Mouse (Mus musculus) right cerebral cortex, postnatal 10 days (tissue): ENCODE results near the gene Hspa12b.

Experiments
- DNase-seq, 2 experiments: peaks; one replicate each; pipeline ENCODE4 v3.0.0; 2021; ENCODE audit warnings: low spot score in 2 of 2

Hspa12b gene

GRCm38 (mm10) chr2:131147043-131147365 is 19.9 kb downstream of the Hspa12b start:
- DNase-seq: no peak

- DNase-seq: no peak
Observed at GRCm38 (mm10) chr2:131148353-131149253, 21.5 kb downstream of the Hspa12b start.

GRCm38 (mm10) chr2:131149254-131149578 is 22.1 kb downstream of the Hspa12b start:
- DNase-seq: no peak

GRCm38 (mm10) chr2:131152166-131152730 is 25.2 kb downstream of the Hspa12b start:
- DNase-seq: no peak

GRCm38 (mm10) chr2:131154036-131154435 is 27.0 kb downstream of the Hspa12b start:
- DNase-seq: no peak

- DNase-seq: no peak
Observed at GRCm38 (mm10) chr2:131156987-131157386, 29.9 kb downstream of the Hspa12b start.

GRCm38 (mm10) chr2:131159491-131159910 is 32.4 kb downstream of the Hspa12b start:
- no peak for DNase-seq

GRCm38 (mm10) chr2:131159938-131160581 is 33.0 kb downstream of the Hspa12b start, which contains the start of gene 1700037H04Rik:
1700037H04Rik (minus strand) TSS chr2:131160081.
- peak; percentile 99 for DNase-seq

- no peak for DNase-seq
Observed at GRCm38 (mm10) chr2:131160671-131161111, 33.6 kb downstream of the Hspa12b start.

- DNase-seq: no peak
Observed at GRCm38 (mm10) chr2:131163924-131164323, 36.8 kb downstream of the Hspa12b start.

GRCm38 (mm10) chr2:131166172-131166571 is 39.1 kb downstream of the Hspa12b start:
- DNase-seq: no peak

GRCm38 (mm10) chr2:131167984-131168383 is 40.9 kb downstream of the Hspa12b start:
- no peak for DNase-seq

- no peak for DNase-seq
Observed at GRCm38 (mm10) chr2:131168914-131169313, 41.8 kb downstream of the Hspa12b start.

GRCm38 (mm10) chr2:131170936-131171335 is 43.9 kb downstream of the Hspa12b start:
- DNase-seq: no peak

- DNase-seq: peak; percentile 80 to 85
Observed at GRCm38 (mm10) chr2:131171401-131172104, 44.5 kb downstream of the Hspa12b start.

- no peak for DNase-seq
Observed at GRCm38 (mm10) chr2:131172322-131172721, 45.2 kb downstream of the Hspa12b start.

- peak; percentile 76 to 85 for DNase-seq
Observed at GRCm38 (mm10) chr2:131174700-131175099, 47.6 kb downstream of the Hspa12b start.

GRCm38 (mm10) chr2:131175286-131175944 is 48.3 kb downstream of the Hspa12b start:
- DNase-seq: no peak

GRCm38 (mm10) chr2:131175945-131176309 is 48.8 kb downstream of the Hspa12b start:
- no peak for DNase-seq

GRCm38 (mm10) chr2:131176491-131176890 is 49.4 kb downstream of the Hspa12b start:
- no peak for DNase-seq

- no peak for DNase-seq
Observed at GRCm38 (mm10) chr2:131177932-131178331, 50.9 kb downstream of the Hspa12b start.

GRCm38 (mm10) chr2:131178828-131179245 is 51.8 kb downstream of the Hspa12b start:
- peak; percentile 49 to 64 for DNase-seq
